Mouse (Mus musculus): Measurements from ENCODE around the gene 3100002H09Rik. TPM values are rescaled to one million over a fixed set of nuclear protein-coding genes. Genes with fewer than 3 reads are reported as not detected.

3100002H09Rik gene
- polyA plus RNA-seq, 1 experiment from 2014 or later = not detected

DNA sequence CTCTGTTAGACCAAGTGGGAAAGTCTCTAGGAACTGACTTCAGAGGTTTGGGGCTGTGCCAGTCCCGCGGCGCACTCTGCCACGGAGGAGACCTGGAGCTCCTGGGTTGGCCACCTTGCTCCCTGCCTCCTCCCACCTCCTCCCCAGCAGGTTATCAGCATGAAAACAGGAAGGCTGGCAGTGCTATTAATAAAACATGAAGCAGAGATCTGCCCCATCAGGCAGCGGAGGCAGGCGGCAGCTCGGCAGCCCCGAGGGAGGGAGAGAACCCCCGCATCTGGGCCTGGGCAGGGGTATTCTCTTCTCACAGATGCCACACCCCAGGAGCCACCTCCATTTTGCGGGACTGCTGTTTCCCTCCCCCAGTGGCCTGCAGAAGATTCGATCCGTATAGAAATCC is 29.1 kb upstream of the 3100002H09Rik start:
- H3K4me2 ChIP-seq = no peak overlapping the region
- H3K27ac ChIP-seq = no peak overlapping the region
- peaks cover 5% of the 10 kb centered on the region; the same call in 1 of the 2 replicates for H3K4me1 ChIP-seq
- H3K9ac ChIP-seq = no peak overlapping the region
- 27% methylated on average over 12 of the region's 12 CpGs for WGBS
- no peak for ATAC-seq (ENCODE audit: insufficient number of reproducible peaks, insufficient read depth, low FRiP score, low TSS enrichment, low read depth)
- H3K27me3 ChIP-seq = peaks cover 35% of the 10 kb centered on the region
- no peaks in the 10 kb centered on the region for H3K36me3 ChIP-seq
- H3K4me3 ChIP-seq = no peak overlapping the region
- H3K9me3 ChIP-seq = no peaks in the 10 kb centered on the region

- Histone ChIP-seq H3K9me3 (no peaks in the 10 kb centered on the region), H3K9ac (no peak overlapping the region), H3K27ac (no peak overlapping the region), H3K36me3 (no peaks in the 10 kb centered on the region), H3K4me1 (no peaks in the 10 kb centered on the region), H3K4me2 (no peak overlapping the region), H3K27me3 (peaks cover 20% of the 10 kb centered on the region; the same call in 1 of the 2 replicates), H3K4me3 (no peak overlapping the region)
- 4% methylated on average over 9 of the region's 9 CpGs for WGBS
- ATAC-seq (ENCODE audit: insufficient number of reproducible peaks, insufficient read depth, low FRiP score, low TSS enrichment, low read depth) = no peak
These were observed 22.7 kb upstream of the 3100002H09Rik start for GRCm38 (mm10) chr4:124633281-124633680.

DNA sequence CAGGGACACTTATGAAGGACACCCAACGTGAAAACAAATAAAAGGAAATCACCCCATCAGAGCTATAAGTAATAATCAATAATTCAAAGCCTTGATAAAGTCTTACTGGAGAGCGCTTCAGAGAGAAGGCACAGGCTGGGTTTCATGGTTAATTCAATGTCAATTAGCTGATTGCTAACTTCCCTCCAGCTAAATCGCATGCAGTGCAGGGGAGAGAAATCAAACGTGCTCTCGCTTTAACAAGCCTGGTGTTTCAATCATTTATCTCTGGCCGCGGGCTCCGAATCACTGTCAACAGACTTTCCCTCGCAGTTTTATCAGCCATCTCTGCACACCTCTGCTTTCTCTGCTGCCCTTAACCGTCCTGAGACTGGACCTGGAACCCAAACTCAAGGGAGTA is 22.3 kb upstream of the 3100002H09Rik start:
- Histone ChIP-seq H3K9me3 (no peaks in the 10 kb centered on the region), H3K4me3 (no peak overlapping the region), H3K36me3 (no peaks in the 10 kb centered on the region), H3K4me2 (no peak overlapping the region), H3K27me3 (peaks cover 16% of the 10 kb centered on the region; the same call in 1 of the 2 replicates), H3K4me1 (no peaks in the 10 kb centered on the region), H3K9ac (no peak overlapping the region), H3K27ac (no peak overlapping the region)
- no peak for ATAC-seq (ENCODE audit: insufficient number of reproducible peaks, insufficient read depth, low FRiP score, low TSS enrichment, low read depth)
- 66% methylated on average over 10 of the region's 10 CpGs for WGBS

DNA sequence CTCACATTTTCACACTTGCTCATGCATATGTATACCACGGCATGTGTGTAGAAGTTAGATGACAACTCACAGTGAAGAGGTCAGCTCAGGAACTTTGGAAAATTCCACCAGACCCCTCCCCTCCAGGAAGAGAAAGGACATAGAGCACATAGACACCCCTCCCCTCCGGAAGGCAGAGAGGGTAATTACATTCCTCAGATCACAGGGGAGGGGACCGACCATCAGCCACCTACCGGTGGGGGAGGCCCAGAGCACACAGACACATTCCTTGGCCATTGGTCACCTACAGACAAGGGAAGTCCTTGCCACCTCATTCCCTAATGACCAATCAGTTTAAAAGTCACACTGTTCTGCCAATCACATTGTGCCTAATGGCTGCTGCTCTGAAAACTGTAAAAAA is 20.9 kb upstream of the 3100002H09Rik start:
- Histone ChIP-seq H3K4me2 (no peak overlapping the region), H3K27ac (no peak overlapping the region), H3K9ac (no peak overlapping the region), H3K4me3 (no peak overlapping the region), H3K9me3 (no peaks in the 10 kb centered on the region), H3K4me1 (peaks cover 5% of the 10 kb centered on the region), H3K36me3 (no peaks in the 10 kb centered on the region), H3K27me3 (peaks cover 14% of the 10 kb centered on the region; the same call in 1 of the 2 replicates)
- WGBS = 49% methylated on average over 4 of the region's 4 CpGs
- ATAC-seq (ENCODE audit: insufficient number of reproducible peaks, insufficient read depth, low FRiP score, low TSS enrichment, low read depth) = no peak

DNA sequence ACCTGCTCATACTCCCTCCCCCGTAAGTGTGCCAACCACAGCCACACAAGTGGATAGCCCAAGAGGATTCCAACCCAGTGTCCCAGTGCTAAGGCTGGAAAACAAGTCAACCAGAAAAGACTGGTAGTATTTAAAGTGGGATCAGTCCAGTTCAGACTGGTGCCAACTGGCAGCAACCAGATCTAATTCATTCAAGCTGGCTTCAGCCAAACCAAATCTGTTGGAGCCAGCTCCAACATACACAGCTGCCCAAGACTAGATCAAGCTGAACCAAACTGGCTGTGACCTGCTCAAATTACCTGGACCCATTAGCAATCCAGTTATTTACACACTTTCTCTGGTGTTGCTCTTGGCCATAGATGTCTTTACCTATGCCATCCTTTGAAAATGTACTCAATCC is 16.2 kb upstream of the 3100002H09Rik start:
- H3K9me3 ChIP-seq = no peaks in the 10 kb centered on the region
- peaks cover 17% of the 10 kb centered on the region for H3K4me1 ChIP-seq
- no peak overlapping the region for H3K4me3 ChIP-seq
- WGBS = 70% methylated on average over 1 of the region's 1 CpGs
- H3K4me2 ChIP-seq = no peak overlapping the region
- H3K36me3 ChIP-seq = no peaks in the 10 kb centered on the region
- no peak overlapping the region for H3K27ac ChIP-seq
- no peaks in the 10 kb centered on the region for H3K27me3 ChIP-seq
- no peak overlapping the region for H3K9ac ChIP-seq
- no peak for ATAC-seq (ENCODE audit: insufficient number of reproducible peaks, insufficient read depth, low FRiP score, low TSS enrichment, low read depth)

- Histone ChIP-seq H3K4me3 (no peak overlapping the region), H3K9me3 (no peaks in the 10 kb centered on the region), H3K27me3 (no peaks in the 10 kb centered on the region), H3K4me1 (peaks cover 24% of the 10 kb centered on the region), H3K36me3 (no peaks in the 10 kb centered on the region), H3K27ac (peak overlapping the region; percentile 34; the same call in 1 of the 2 replicates), H3K9ac (peak overlapping the region; percentile 44), H3K4me2 (no peak overlapping the region)
- no peak for ATAC-seq (ENCODE audit: insufficient number of reproducible peaks, insufficient read depth, low FRiP score, low TSS enrichment, low read depth)
- WGBS = 16% methylated on average over 7 of the region's 7 CpGs
These were observed 13.5 kb upstream of the 3100002H09Rik start for GRCm38 (mm10) chr4:124624111-124624581.

GRCm38 (mm10) chr4:124622566-124622965 is 12.0 kb upstream of the 3100002H09Rik start:
- Histone ChIP-seq H3K4me3 (no peak overlapping the region), H3K27me3 (peaks cover 2% of the 10 kb centered on the region; the same call in 1 of the 2 replicates), H3K9me3 (no peaks in the 10 kb centered on the region), H3K4me1 (peaks cover 32% of the 10 kb centered on the region), H3K9ac (no peak overlapping the region), H3K36me3 (no peaks in the 10 kb centered on the region), H3K27ac (no peak overlapping the region), H3K4me2 (no peak overlapping the region)
- no peak for ATAC-seq (ENCODE audit: insufficient number of reproducible peaks, insufficient read depth, low FRiP score, low TSS enrichment, low read depth)
- WGBS = 90% methylated on average over 5 of the region's 5 CpGs

- H3K27ac ChIP-seq = no peak overlapping the region
- H3K4me2 ChIP-seq = no peak overlapping the region
- H3K9me3 ChIP-seq = no peaks in the 10 kb centered on the region
- H3K9ac ChIP-seq = no peak overlapping the region
- H3K27me3 ChIP-seq = peaks cover 6% of the 10 kb centered on the region; the same call in 1 of the 2 replicates
- H3K4me3 ChIP-seq = no peak overlapping the region
- 59% methylated on average over 11 of the region's 11 CpGs for WGBS
- no peak for ATAC-seq (ENCODE audit: insufficient number of reproducible peaks, insufficient read depth, low FRiP score, low TSS enrichment, low read depth)
- H3K36me3 ChIP-seq = no peaks in the 10 kb centered on the region
- peaks cover 27% of the 10 kb centered on the region for H3K4me1 ChIP-seq
These were observed 10.8 kb upstream of the 3100002H09Rik start for GRCm38 (mm10) chr4:124621406-124621805.

- H3K9ac ChIP-seq = no peak overlapping the region
- H3K4me2 ChIP-seq = peak overlapping the region; percentile 46
- peaks cover 24% of the 10 kb centered on the region for H3K4me1 ChIP-seq
- no peaks in the 10 kb centered on the region for H3K36me3 ChIP-seq
- ATAC-seq (ENCODE audit: insufficient number of reproducible peaks, insufficient read depth, low FRiP score, low TSS enrichment, low read depth) = no peak
- no peaks in the 10 kb centered on the region for H3K9me3 ChIP-seq
- H3K27ac ChIP-seq = no peak overlapping the region
- peaks cover 11% of the 10 kb centered on the region for H3K27me3 ChIP-seq
- 7% methylated on average over 16 of the region's 16 CpGs for WGBS
- peak overlapping the region; percentile 6; the same call in 1 of the 2 replicates for H3K4me3 ChIP-seq
These were observed 8.0 kb upstream of the 3100002H09Rik start for GRCm38 (mm10) chr4:124618599-124618998.

DNA sequence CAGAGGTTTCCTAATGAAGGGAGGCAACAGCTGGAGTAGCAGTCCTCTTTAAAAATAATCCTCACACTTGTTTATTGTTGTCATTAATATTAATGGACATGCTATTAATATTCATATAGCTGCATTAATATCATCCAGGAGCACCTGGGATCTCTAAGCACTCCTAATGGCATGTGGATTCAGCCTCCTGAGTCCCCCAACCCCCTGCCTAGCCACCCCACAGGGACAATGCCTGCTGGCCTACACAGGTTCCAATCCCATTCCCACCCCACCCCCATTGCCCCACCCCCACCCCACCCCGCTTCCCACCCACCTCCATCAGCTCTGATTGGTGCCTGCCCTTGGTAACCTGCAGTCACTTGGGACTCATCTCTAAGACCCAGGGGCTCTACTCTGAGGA is 6.0 kb upstream of the 3100002H09Rik start:
- Histone ChIP-seq H3K4me1 (peaks cover 24% of the 10 kb centered on the region), H3K27ac (no peak overlapping the region), H3K9ac (no peak overlapping the region), H3K9me3 (no peaks in the 10 kb centered on the region), H3K27me3 (peaks cover 11% of the 10 kb centered on the region), H3K4me2 (no peak overlapping the region), H3K36me3 (no peaks in the 10 kb centered on the region), H3K4me3 (no peak overlapping the region)
- 50% methylated on average over 1 of the region's 1 CpGs for WGBS
- ATAC-seq (ENCODE audit: insufficient number of reproducible peaks, insufficient read depth, low FRiP score, low TSS enrichment, low read depth) = no peak

GRCm38 (mm10) chr4:124615986-124616385 is 5.4 kb upstream of the 3100002H09Rik start:
- no peak overlapping the region for H3K4me2 ChIP-seq
- no peak overlapping the region for H3K9ac ChIP-seq
- H3K4me1 ChIP-seq = peaks cover 18% of the 10 kb centered on the region
- WGBS = 49% methylated on average over 9 of the region's 9 CpGs
- peaks cover 11% of the 10 kb centered on the region for H3K27me3 ChIP-seq
- no peak overlapping the region for H3K27ac ChIP-seq
- no peaks in the 10 kb centered on the region for H3K36me3 ChIP-seq
- no peaks in the 10 kb centered on the region for H3K9me3 ChIP-seq
- H3K4me3 ChIP-seq = no peak overlapping the region
- no peak for ATAC-seq (ENCODE audit: insufficient number of reproducible peaks, insufficient read depth, low FRiP score, low TSS enrichment, low read depth)

DNA sequence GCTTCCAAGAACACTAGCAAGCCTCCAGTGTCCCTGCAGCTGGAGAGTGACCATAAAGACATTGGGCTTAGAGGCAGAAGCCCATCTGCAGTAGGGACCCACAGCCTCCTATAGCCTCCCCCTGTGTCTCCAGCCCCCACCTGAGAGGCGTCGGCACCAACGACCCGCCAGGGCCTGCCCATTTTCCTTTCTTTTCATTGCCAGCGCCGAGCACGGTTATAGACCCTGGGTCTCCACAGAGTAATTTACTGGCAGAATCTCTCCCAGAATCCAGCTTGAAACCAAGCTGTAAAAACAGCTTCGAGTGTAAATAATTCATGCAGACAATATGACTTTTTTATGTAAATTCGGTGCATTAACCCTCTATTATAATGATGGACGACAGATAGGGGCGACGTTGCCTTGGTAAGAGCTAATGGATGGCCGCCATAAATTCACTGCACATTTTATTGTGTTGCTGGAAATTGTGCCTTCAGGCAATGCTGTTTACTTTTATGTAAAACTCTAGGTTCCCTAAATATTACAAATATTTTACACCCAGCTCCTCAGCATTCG is 4.9 kb upstream of the 3100002H09Rik start:
- peaks cover 11% of the 10 kb centered on the region for H3K27me3 ChIP-seq
- no peak overlapping the region for H3K27ac ChIP-seq
- peaks cover 18% of the 10 kb centered on the region for H3K4me1 ChIP-seq
- no peak overlapping the region for H3K4me2 ChIP-seq
- ATAC-seq (ENCODE audit: insufficient number of reproducible peaks, insufficient read depth, low FRiP score, low TSS enrichment, low read depth) = no peak
- no peak overlapping the region for H3K4me3 ChIP-seq
- H3K36me3 ChIP-seq = no peaks in the 10 kb centered on the region
- 54% methylated on average over 14 of the region's 14 CpGs for WGBS
- H3K9me3 ChIP-seq = no peaks in the 10 kb centered on the region
- H3K9ac ChIP-seq = no peak overlapping the region

All from embryonic facial prominence, embryonic 13.5 days (tissue).